Mouse (Mus musculus) intestine, embryonic 16.5 days (tissue): ENCODE data around the gene Rfx3. TPM values are rescaled to one million over a fixed set of nuclear protein-coding genes. Genes with fewer than 3 reads are reported as not detected.

Source experiments
- ATAC-seq: fragments of 200-750 bp; cut with Nextera tagmentation; 2 replicates; pipeline ENCODE4 v1.8.0; 2017; ENCODE audit warnings: moderate TSS enrichment, moderate library complexity
- H3K27ac ChIP-seq: fragments of 300-500 bp; sonication (generic); 2 replicates; pipeline ENCODE4 v1.5.1; 2014; ENCODE audit warnings: mild to moderate bottlenecking, low read length
- H3K27me3 ChIP-seq: fragments of 300-500 bp; sonication (generic); replicated peaks from 2 replicates; pipeline ENCODE4 v1.6.1; 2014; ENCODE audit warnings: low read length, control low read depth, mixed read lengths; ENCODE audit not compliant: control insufficient read depth, insufficient read depth
- H3K36me3 ChIP-seq: fragments of 300-500 bp; sonication (generic); 2 replicates; pipeline ENCODE4 v1.6.1; 2014; ENCODE audit warnings: low read length, control low read depth; ENCODE audit not compliant: control insufficient read depth, insufficient read depth
- H3K4me1 ChIP-seq: fragments of 300-500 bp; sonication (generic); 2 replicates; pipeline ENCODE4 v1.6.1; 2014; ENCODE audit warnings: low read length, control low read depth, mixed read lengths; ENCODE audit not compliant: control insufficient read depth, insufficient read depth
- H3K4me2 ChIP-seq: fragments of 300-500 bp; sonication (generic); 2 replicates; pipeline ENCODE4 v1.6.1; 2014; ENCODE audit warnings: low read depth, low read length, control low read depth
- H3K4me3 ChIP-seq: fragments of 300-500 bp; sonication (generic); 2 replicates; pipeline ENCODE4 v1.5.1; 2014; ENCODE audit warnings: mild to moderate bottlenecking, low read length
- H3K9ac ChIP-seq: fragments of 300-500 bp; sonication (generic); 2 replicates; pipeline ENCODE4 v1.6.1; 2014; ENCODE audit warnings: low read depth, low read length
- H3K9me3 ChIP-seq: fragments of 300-500 bp; sonication (generic); 2 replicates; pipeline ENCODE4 v1.6.1; 2016; ENCODE audit warnings: low read length, control low read depth; ENCODE audit not compliant: control insufficient read depth
- WGBS: fragments of 180-500 bp; shearing (Covaris S2); extraction: QIAGEN DNeasy Blood & Tissue Kit; methylation state at CpG from one replicate; pipeline ENCODE4 v1.1.7; 2014; 5-methylcytosine and 5-hydroxymethylcytosine counted together
- polyA plus RNA-seq: library from polyadenylated mRNA; unstranded; fragments of >200 nt; fragmentation: Nextera tagmentation; extraction: Ambion mirVana; gene quantifications from 2 replicates; pipeline ENCODE4 v1.2.1, GENCODE M21; 2015

Rfx3 gene
- polyA plus RNA-seq, 1 experiment from 2014 or later = 5.8 TPM

DNA sequence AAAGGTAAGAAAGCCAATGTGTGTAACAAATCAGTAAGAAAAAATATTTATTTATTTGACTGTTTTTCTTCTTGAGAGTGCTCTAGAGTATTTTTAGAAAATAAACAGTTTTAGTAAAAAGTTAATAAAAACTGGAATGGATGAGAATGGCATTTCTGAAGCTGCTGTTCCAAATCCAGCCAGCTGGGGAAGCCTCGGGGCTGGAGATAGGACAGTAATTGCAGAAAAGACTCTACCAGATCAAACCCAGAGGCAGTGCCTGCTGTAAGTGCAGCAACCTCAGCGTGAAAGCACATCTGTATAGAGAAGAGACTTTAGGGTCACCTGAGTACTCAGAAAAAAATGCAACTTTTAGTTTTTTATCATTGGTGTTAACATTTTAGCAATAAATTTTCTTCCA is 91.9 kb downstream of the Rfx3 start:
- Histone ChIP-seq H3K4me3 (no peak overlapping the region), H3K27ac (no peak overlapping the region), H3K4me1 (no peaks in the 10 kb centered on the region), H3K9ac (no peak overlapping the region), H3K9me3 (no peaks in the 10 kb centered on the region), H3K27me3 (no peaks in the 10 kb centered on the region), H3K4me2 (no peak overlapping the region), H3K36me3 (no peaks in the 10 kb centered on the region)
- WGBS = 49% methylated on average over 2 of the region's 2 CpGs
- ATAC-seq = no peak

DNA sequence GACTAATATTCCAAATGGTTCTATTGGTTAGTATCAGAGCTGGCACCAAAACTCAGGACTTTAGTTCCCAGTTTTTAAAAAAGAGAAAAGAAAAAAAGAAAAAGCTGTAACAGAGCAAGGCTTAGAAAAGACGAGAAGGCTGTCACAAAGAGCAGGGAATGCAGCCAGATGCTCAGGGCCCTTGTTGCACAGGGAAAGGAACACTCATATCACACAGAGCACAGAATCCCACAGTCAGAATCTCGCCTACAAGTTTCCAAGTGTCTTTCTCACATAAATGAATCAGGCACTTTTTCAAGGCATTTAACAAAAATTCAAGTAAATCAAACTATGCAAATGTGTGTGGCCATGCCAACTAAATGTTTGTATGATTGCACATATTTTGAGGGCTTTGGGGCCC is 94.5 kb downstream of the Rfx3 start:
- no peak overlapping the region for H3K4me2 ChIP-seq
- ATAC-seq = no peak
- no peaks in the 10 kb centered on the region for H3K9me3 ChIP-seq
- H3K27me3 ChIP-seq = no peaks in the 10 kb centered on the region
- no peaks in the 10 kb centered on the region for H3K36me3 ChIP-seq
- H3K4me3 ChIP-seq = no peak overlapping the region
- H3K27ac ChIP-seq = no peak overlapping the region
- H3K9ac ChIP-seq = no peak overlapping the region
- H3K4me1 ChIP-seq = no peaks in the 10 kb centered on the region
- 58% methylated on average over 2 of the region's 2 CpGs for WGBS

DNA sequence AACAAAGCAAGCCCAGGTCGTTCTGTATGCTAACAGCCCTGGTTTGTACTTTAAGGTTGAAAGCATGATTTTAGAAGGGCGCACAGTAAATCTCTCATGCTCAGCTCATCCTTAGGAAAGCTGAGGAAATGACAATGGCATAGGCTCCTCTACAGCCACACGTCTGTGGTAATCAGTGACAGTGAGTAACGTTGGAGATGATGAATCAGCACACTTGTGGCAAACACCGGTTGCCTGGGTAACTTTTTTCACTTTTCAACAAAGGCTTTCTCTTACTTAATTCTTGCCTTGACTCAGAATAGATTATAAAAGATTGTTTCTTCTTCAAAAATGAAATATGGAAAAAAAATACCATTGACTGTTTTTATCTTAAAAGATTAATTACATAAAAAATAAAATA is 104.0 kb downstream of the Rfx3 start:
- Histone ChIP-seq H3K36me3 (no peaks in the 10 kb centered on the region), H3K4me2 (no peak overlapping the region), H3K9ac (no peak overlapping the region), H3K4me3 (no peak overlapping the region), H3K27ac (no peak overlapping the region), H3K9me3 (no peaks in the 10 kb centered on the region), H3K27me3 (no peaks in the 10 kb centered on the region), H3K4me1 (peaks cover 3% of the 10 kb centered on the region; the same call in 1 of the 2 replicates)
- WGBS = 49% methylated on average over 5 of the region's 5 CpGs
- ATAC-seq = no peak

DNA sequence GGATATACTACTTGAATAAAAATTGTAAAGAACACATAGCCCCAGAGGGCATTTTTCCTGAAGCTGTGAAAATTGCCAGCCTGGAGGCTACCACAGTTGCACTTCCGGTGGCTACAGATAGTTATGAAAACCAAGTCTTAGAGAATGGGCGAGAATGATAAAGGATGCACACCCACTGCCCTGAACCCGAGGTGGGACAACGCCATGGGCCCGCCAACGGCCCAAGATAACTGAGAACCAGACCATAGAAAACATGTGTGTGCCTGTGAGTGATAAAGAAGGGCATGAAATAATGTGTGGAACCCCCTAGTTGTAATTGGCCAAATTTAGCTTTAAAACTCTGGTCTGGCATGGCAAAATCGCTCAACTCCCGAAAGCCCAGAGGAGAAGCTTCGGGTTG is 105.0 kb downstream of the Rfx3 start:
- Histone ChIP-seq H3K4me1 (peaks cover 3% of the 10 kb centered on the region; the same call in 1 of the 2 replicates), H3K9me3 (no peaks in the 10 kb centered on the region), H3K27me3 (no peaks in the 10 kb centered on the region), H3K36me3 (no peaks in the 10 kb centered on the region), H3K9ac (no peak overlapping the region), H3K27ac (no peak overlapping the region), H3K4me2 (no peak overlapping the region), H3K4me3 (no peak overlapping the region)
- WGBS = 94% methylated on average over 9 of the region's 9 CpGs
- no peak for ATAC-seq

DNA sequence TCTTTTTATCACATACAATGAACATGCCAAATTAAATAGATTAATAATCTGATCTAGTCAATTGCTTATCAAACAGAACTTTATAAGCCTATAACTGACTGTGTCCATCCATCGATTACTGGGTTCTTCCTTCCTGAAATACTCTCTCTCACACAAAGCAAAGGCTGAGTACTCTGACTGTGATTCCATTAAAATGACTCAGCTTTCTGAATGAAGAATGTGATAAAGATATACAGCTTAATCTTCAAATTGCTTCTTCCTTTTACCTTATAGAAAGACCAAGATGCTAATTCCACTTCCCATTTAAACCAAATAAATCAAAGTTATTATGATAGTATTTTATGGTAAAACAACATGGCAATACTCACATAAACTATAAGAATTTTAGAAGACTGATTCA is 105.8 kb downstream of the Rfx3 start:
- no peaks in the 10 kb centered on the region for H3K9me3 ChIP-seq
- H3K4me1 ChIP-seq = peaks cover 3% of the 10 kb centered on the region; the same call in 1 of the 2 replicates
- no peaks in the 10 kb centered on the region for H3K27me3 ChIP-seq
- H3K27ac ChIP-seq = no peak overlapping the region
- no peaks in the 10 kb centered on the region for H3K36me3 ChIP-seq
- no peak for ATAC-seq
- no peak overlapping the region for H3K4me2 ChIP-seq
- no peak overlapping the region for H3K9ac ChIP-seq
- no peak overlapping the region for H3K4me3 ChIP-seq
- 77% methylated on average over 1 of the region's 1 CpGs for WGBS

DNA sequence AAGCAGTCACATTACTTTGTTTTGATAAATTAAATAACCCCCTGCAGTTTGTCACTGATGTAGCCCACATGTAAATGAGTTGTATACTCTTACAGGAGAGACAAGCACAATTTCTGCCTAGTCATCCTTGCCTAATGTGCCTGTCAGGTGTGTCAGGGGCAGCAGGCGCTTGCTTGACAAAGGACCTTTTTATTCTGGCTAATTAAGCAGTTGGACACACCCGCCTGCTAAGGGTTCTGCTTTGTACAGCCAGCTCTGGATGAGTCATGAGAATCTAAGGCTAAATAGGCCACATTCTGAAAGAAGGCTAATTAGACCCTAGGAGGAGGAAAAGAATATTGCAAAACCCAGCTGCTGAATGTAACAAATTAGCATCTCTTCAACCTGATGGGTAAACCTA is 106.3 kb downstream of the Rfx3 start:
- no peak overlapping the region for H3K27ac ChIP-seq
- 34% methylated on average over 2 of the region's 2 CpGs for WGBS
- no peaks in the 10 kb centered on the region for H3K9me3 ChIP-seq
- no peak overlapping the region for H3K9ac ChIP-seq
- no peaks in the 10 kb centered on the region for H3K36me3 ChIP-seq
- peak; percentile 89 for ATAC-seq
- H3K4me3 ChIP-seq = no peak overlapping the region
- H3K27me3 ChIP-seq = no peaks in the 10 kb centered on the region
- H3K4me2 ChIP-seq = no peak overlapping the region
- peaks cover 3% of the 10 kb centered on the region; the same call in 1 of the 2 replicates for H3K4me1 ChIP-seq

DNA sequence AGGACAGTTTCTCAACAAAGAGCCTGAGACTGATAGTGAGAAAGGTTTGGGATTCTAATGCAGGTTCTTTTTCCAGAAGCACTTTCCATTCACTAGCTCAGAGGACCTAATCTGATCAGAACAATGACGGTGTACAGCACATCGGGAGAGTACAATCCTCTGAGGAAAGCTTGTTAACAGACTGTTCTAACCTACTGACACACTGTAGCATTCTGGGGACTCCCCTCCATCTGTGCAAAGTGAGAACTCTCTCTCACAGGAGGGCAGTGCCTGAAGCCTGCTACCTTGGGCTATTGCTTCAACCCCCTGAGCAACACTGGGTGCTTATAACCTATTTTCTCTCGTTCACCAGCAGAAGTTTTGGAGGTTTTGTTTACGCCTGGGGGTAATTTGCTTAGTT is 106.8 kb downstream of the Rfx3 start:
- Histone ChIP-seq H3K4me3 (no peak overlapping the region), H3K9ac (no peak overlapping the region)
- 59% methylated on average over 4 of the region's 4 CpGs for WGBS

DNA sequence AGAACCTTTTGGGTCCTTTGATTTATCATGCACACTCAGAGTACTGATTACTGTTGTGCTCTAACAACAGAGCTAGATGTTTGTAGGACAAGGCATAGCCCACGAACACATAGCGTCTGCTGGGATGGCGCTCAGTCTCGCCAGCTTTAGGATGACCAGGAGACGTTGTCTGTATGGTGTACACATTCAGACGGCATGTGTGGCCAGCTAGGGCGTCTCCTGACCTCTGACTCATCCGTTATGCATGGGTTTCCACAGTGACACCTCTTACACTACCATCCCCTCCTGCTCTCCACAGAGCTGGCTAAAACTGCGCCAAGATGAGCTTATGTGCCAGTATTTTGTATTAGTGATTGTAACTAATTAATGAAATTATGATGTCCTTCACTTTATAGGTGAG is 108.4 kb downstream of the Rfx3 start:
- no peaks in the 10 kb centered on the region for H3K36me3 ChIP-seq
- no peak overlapping the region for H3K9ac ChIP-seq
- no peak overlapping the region for H3K4me2 ChIP-seq
- peaks cover 3% of the 10 kb centered on the region; the same call in 1 of the 2 replicates for H3K4me1 ChIP-seq
- H3K27me3 ChIP-seq = no peaks in the 10 kb centered on the region
- no peak overlapping the region for H3K4me3 ChIP-seq
- ATAC-seq = no peak
- 70% methylated on average over 9 of the region's 9 CpGs for WGBS
- no peaks in the 10 kb centered on the region for H3K9me3 ChIP-seq
- H3K27ac ChIP-seq = no peak overlapping the region

More for the DNA sequence above, 106.8 kb downstream of the Rfx3 start:
- H3K4me2 ChIP-seq = no peak overlapping the region
- H3K4me1 ChIP-seq = peaks cover 3% of the 10 kb centered on the region; the same call in 1 of the 2 replicates
- H3K27ac ChIP-seq = no peak overlapping the region
- no peaks in the 10 kb centered on the region for H3K9me3 ChIP-seq
- H3K36me3 ChIP-seq = no peaks in the 10 kb centered on the region
- peak; percentile 46; the same call in 1 of the 2 replicates for ATAC-seq
- H3K27me3 ChIP-seq = no peaks in the 10 kb centered on the region

DNA sequence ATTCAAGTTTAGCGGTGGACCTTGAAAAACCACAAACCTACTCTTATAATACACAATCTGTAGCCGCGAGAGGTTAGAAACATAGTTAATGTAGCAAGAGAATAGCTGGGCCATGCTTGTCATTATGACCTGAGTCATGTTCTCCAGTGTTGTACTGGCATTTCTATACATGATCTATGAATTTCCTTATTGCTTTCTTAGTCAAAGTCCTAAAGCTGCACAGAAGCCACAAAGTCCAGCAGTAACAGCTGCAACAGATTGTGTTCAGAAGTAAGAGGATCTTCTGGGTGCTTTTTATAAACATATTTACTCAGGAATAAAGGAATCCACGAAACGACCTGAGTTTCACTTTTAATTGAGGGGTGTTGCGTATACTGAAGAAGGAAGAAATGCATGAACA is 109.3 kb downstream of the Rfx3 start:
- H3K4me2 ChIP-seq = no peak overlapping the region
- peak; percentile 89 for ATAC-seq
- no peaks in the 10 kb centered on the region for H3K36me3 ChIP-seq
- H3K4me3 ChIP-seq = no peak overlapping the region
- H3K9ac ChIP-seq = no peak overlapping the region; the same call in 1 of the 2 replicates
- peaks cover 3% of the 10 kb centered on the region; the same call in 1 of the 2 replicates for H3K4me1 ChIP-seq
- H3K27ac ChIP-seq = peak overlapping the region; percentile 43; the same call in 1 of the 2 replicates
- H3K9me3 ChIP-seq = no peaks in the 10 kb centered on the region
- 68% methylated on average over 6 of the region's 6 CpGs for WGBS
- H3K27me3 ChIP-seq = no peaks in the 10 kb centered on the region

DNA sequence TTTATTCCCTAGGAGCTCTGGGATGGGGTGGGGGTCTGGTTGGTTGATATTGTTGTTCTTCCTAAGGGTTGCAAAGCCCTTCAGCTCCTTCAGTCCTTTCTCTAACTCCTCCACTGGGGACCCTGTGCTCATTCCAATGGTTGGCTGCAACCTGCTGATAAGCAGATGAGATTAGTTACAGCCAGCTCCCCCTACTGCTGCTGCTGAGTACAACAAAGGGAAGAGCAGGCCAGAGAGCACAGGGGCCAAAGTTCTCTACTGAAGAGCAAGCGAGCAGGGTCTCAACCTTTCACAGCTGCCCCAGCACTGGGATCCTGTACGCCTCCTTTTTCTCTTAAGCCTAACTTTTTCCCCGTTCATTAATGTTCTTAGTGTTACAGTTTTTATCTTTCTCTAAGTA is 126.4 kb downstream of the Rfx3 start:
- no peak overlapping the region for H3K27ac ChIP-seq
- no peak overlapping the region for H3K4me3 ChIP-seq
- H3K36me3 ChIP-seq = no peaks in the 10 kb centered on the region
- H3K9ac ChIP-seq = no peak overlapping the region
- H3K27me3 ChIP-seq = no peaks in the 10 kb centered on the region
- no peak for ATAC-seq
- no peaks in the 10 kb centered on the region for H3K9me3 ChIP-seq
- H3K4me1 ChIP-seq = no peaks in the 10 kb centered on the region
- 90% methylated on average over 3 of the region's 3 CpGs for WGBS
- H3K4me2 ChIP-seq = no peak overlapping the region
